Mouse (Mus musculus) kidney, embryonic 16.5 days (tissue): ENCODE measurements around the gene Mettl15. TPM values are rescaled to one million over a fixed set of nuclear protein-coding genes. Genes with fewer than 3 reads are reported as not detected.
"Not testable (repeated sequence)": the region's sequence is repeated elsewhere in the genome, so short reads cannot be mapped to it uniquely, and the experiment has no call there.

Experiments used
- ATAC-seq: fragments of 200-750 bp; cut with Nextera tagmentation; 2 replicates; pipeline ENCODE4 v1.8.0; 2017; ENCODE audit warnings: moderate TSS enrichment; ENCODE audit not compliant: low FRiP score, low TSS enrichment
- H3K27ac ChIP-seq: fragments of 300-500 bp; sonication (generic); 2 replicates; pipeline ENCODE4 v1.5.1; 2014; ENCODE audit warnings: low read length
- H3K27me3 ChIP-seq: fragments of 300-500 bp; sonication (generic); 2 replicates; pipeline ENCODE4 v1.6.1; 2014; ENCODE audit warnings: low read length, control low read depth, mixed read lengths; ENCODE audit not compliant: insufficient read depth
- H3K36me3 ChIP-seq: fragments of 300-500 bp; sonication (generic); 2 replicates; pipeline ENCODE4 v1.6.1; 2014; ENCODE audit warnings: low read length, control low read depth, mixed read lengths; ENCODE audit not compliant: insufficient read depth
- H3K4me1 ChIP-seq: fragments of 300-500 bp; sonication (generic); 2 replicates; pipeline ENCODE4 v1.6.1; 2014; ENCODE audit warnings: low read length, control low read depth, mixed read lengths; ENCODE audit not compliant: insufficient read depth
- H3K4me2 ChIP-seq: fragments of 300-500 bp; sonication (generic); replicated peaks from 2 replicates; pipeline ENCODE4 v1.6.1; 2014; ENCODE audit warnings: low read depth, low read length
- H3K4me3 ChIP-seq: fragments of 300-500 bp; sonication (generic); 2 replicates; pipeline ENCODE4 v1.5.1; 2014; ENCODE audit warnings: mild to moderate bottlenecking, low read length
- H3K9ac ChIP-seq: fragments of 300-500 bp; sonication (generic); replicated peaks from 2 replicates; pipeline ENCODE4 v1.6.1; 2014; ENCODE audit warnings: low read length
- H3K9me3 ChIP-seq: fragments of 300-500 bp; sonication (generic); 2 replicates; pipeline ENCODE4 v1.6.1; 2016; ENCODE audit warnings: low read length, control low read depth
- WGBS: fragments of 180-500 bp; shearing (Covaris S2); extraction: QIAGEN DNeasy Blood & Tissue Kit; methylation state at CpG from one replicate; pipeline ENCODE4 v1.1.7; 2014; 5-methylcytosine and 5-hydroxymethylcytosine counted together
- polyA plus RNA-seq: library from polyadenylated mRNA; unstranded; fragments of >200 nt; fragmentation: Nextera tagmentation; extraction: Ambion mirVana; gene quantifications from 2 replicates; pipeline ENCODE4 v1.2.1, GENCODE M21; 2015

The Mettl15 gene
- polyA plus RNA-seq, 1 experiment from 2014 or later, result 12.2 TPM

DNA sequence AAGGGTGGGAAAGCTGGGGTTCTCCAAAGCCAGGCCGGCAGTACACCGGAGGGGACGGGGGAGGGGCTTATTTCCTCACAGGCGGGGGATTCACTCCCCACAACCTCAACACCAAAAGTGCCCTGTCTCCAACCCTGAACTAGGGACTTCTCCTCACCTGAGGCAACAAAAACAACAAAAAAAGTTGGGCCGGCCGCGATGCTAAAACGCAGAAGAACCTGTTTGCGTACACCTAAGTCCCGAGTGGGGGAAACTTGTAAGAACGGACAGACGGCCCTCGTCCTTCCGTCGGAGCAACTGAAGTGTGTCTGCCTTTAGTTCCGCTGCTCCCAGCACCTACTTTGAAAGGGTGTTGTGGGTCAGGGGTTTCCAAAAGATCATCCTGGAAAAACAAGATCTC is 2.5 kb downstream of the Mettl15 start:
- no peaks in the 10 kb centered on the region for H3K27me3 ChIP-seq
- H3K36me3 ChIP-seq, result no peaks in the 10 kb centered on the region
- no peaks in the 10 kb centered on the region for H3K9me3 ChIP-seq
- WGBS, result 1% methylated on average over 16 of the region's 16 CpGs
- peak overlapping the region; percentile 41; the same call in 1 of the 2 replicates for H3K27ac ChIP-seq
- 0 out of 2 replicates have a peak, but pooled peaks have one; percentile 16 for ATAC-seq
- H3K9ac ChIP-seq, result peak overlapping the region; percentile 78
- H3K4me3 ChIP-seq, result peak overlapping the region; percentile 67
- peaks cover 9% of the 10 kb centered on the region for H3K4me1 ChIP-seq
- peak overlapping the region; percentile 68 for H3K4me2 ChIP-seq

DNA sequence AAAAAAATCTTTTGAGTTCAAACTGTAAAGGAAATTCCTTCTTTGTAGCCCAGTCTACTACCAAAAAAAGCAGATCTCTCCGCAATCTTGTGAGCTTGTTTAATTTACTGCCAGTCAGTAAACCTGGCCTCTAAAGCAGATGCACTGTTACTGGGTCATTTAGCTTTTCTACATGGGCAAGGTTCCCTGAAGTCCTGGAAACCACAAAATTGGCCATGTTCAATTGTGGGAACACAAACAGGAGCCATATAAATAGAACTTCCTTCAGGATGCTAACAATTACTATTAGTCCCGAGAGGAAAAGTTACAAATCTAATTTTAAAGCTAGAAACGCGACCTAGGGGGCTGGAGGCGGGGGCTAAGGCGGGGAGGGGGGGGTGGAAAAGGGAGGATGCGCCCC is 3.0 kb downstream of the Mettl15 start:
- WGBS, result 3% methylated on average over 7 of the region's 7 CpGs

DNA sequence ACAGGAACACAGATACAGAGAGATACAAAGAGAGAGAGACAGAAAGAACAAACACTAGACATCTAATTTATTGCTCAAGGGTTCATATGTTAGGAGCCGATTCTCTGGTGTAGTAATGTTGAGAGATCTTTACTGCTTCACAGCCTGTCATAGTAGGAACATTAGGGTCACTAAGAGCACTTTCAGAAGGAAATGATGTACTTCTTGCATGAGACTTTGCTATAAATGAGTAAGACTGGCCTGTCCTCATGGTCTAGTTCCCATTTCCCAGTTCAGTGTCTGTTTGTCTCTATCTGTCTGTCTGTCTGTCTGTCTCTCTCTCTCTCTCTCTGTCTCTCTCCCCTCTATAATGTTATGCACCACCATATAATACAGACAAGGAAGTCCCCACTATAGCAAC is 7.5 kb downstream of the Mettl15 start:
- Histone ChIP-seq H3K4me1 (peaks cover 2% of the 10 kb centered on the region; the same call in 1 of the 2 replicates), H3K27ac (no peak overlapping the region), H3K9me3 (no peaks in the 10 kb centered on the region), H3K4me2 (no peak overlapping the region), H3K4me3 (no peak overlapping the region), H3K36me3 (no peaks in the 10 kb centered on the region), H3K9ac (no peak overlapping the region), H3K27me3 (no peaks in the 10 kb centered on the region)
- no peak for ATAC-seq
- 56% methylated on average over 1 of the region's 1 CpGs for WGBS

More for the DNA sequence above, 3.0 kb downstream of the Mettl15 start:
- Histone ChIP-seq H3K4me2 (peak overlapping the region; percentile 68), H3K27ac (peak overlapping the region; percentile 41; the same call in 1 of the 2 replicates), H3K36me3 (no peaks in the 10 kb centered on the region), H3K4me3 (peak overlapping the region; percentile 67), H3K27me3 (no peaks in the 10 kb centered on the region), H3K9me3 (no peaks in the 10 kb centered on the region), H3K4me1 (peaks cover 9% of the 10 kb centered on the region), H3K9ac (peak overlapping the region; percentile 78)
- ATAC-seq, result no peak

DNA sequence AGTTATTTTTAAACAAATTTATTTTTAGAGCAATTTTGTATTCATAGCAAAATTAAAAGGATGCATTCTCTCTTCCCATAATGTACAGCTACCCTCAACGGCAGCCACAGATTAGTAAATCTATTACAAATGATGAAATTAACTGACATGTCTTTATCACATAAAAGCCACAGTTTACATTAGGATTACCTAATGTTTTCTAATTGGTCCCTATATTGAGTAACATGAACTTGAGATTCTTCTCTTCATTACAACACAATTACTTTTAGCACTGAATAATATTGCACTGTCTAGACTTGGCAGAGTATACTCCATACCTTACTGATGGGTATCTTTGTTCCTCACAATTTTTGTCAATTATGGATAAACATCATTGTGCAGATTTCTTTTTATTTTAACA is 17.8 kb downstream of the Mettl15 start:
- Histone ChIP-seq H3K27me3 (no peaks in the 10 kb centered on the region), H3K4me1 (no peaks in the 10 kb centered on the region), H3K4me3 (no peak overlapping the region), H3K9ac (no peak overlapping the region), H3K27ac (no peak overlapping the region), H3K4me2 (no peak overlapping the region), H3K36me3 (no peaks in the 10 kb centered on the region), H3K9me3 (no peaks in the 10 kb centered on the region)
- no peak for ATAC-seq
- WGBS, result 91% methylated on average over 1 of the region's 1 CpGs

DNA sequence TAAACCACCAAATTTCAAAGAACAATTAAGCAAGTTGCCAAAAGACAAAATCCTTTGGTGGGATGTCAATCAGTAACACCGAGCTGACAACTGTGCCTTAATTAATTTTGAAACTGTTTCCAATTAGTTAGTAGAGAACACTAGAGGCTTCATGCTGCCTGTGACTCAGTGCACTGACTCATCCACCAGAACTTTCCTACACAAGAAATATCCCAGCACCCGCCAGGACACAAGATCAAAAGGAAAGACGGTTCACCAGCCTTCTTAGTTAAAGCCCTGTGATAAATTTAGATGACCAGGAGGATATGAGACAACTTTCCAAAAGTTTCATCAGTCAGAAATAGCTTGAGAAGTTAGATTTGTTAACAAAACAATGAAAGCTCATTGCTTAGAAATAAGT is 38.6 kb downstream of the Mettl15 start:
- no peaks in the 10 kb centered on the region for H3K4me1 ChIP-seq
- H3K27ac ChIP-seq, result no peak overlapping the region
- H3K9ac ChIP-seq, result no peak overlapping the region
- H3K9me3 ChIP-seq, result no peaks in the 10 kb centered on the region
- H3K4me2 ChIP-seq, result no peak overlapping the region
- H3K36me3 ChIP-seq, result no peaks in the 10 kb centered on the region
- no peak for ATAC-seq
- no peaks in the 10 kb centered on the region for H3K27me3 ChIP-seq
- 73% methylated on average over 3 of the region's 3 CpGs for WGBS
- no peak overlapping the region for H3K4me3 ChIP-seq

DNA sequence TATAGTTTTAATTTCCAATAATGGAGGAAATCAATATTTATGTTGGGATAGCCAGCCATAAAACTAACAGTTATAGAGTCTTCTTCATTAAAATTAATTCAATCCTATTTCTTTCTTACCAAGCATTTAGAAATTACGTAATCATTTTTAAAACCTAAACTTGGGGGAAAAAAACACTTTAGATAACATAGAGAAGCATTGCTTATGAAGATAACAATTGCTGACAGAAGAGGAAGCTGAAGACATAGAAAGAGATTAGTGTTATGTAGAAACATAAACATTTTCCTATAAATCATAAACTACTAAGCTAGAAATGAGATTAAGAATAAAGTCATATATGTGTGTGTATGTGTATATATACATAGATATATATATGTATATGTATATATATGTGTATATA is 44.8 kb downstream of the Mettl15 start:
- H3K27ac ChIP-seq, result no peak overlapping the region
- no peaks in the 10 kb centered on the region for H3K36me3 ChIP-seq
- H3K4me2 ChIP-seq, result no peak overlapping the region
- H3K9ac ChIP-seq, result no peak overlapping the region
- ATAC-seq, result no peak
- no peaks in the 10 kb centered on the region for H3K4me1 ChIP-seq
- no peaks in the 10 kb centered on the region for H3K9me3 ChIP-seq
- H3K27me3 ChIP-seq, result no peaks in the 10 kb centered on the region
- 94% methylated on average over 1 of the region's 1 CpGs for WGBS
- no peak overlapping the region for H3K4me3 ChIP-seq

DNA sequence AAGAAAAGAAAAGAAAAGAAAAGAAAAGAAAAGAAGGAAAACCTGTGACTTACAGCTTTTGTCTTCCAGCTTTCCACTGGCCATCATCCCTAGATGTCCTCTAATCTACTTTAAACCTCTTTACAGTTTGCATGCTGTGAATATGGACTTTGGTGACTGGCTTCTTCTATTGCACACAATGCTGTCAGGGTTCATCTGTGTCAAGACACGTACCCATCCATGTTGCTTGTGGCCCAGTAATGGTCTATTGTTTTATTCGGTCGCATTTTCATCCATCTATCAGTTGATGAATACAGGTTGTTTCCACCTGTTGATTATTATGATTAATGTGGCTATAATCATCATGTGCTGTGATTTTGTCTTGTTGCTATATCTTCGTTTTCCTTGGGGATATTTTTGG is 46.7 kb downstream of the Mettl15 start:
- Histone ChIP-seq H3K9ac (no peak overlapping the region), H3K4me1 (no peaks in the 10 kb centered on the region), H3K27me3 (no peaks in the 10 kb centered on the region), H3K27ac (no peak overlapping the region), H3K4me3 (no peak overlapping the region), H3K9me3 (no peaks in the 10 kb centered on the region), H3K4me2 (no peak overlapping the region), H3K36me3 (no peaks in the 10 kb centered on the region)
- no peak for ATAC-seq
- WGBS, result 87% methylated on average over 4 of the region's 4 CpGs

DNA sequence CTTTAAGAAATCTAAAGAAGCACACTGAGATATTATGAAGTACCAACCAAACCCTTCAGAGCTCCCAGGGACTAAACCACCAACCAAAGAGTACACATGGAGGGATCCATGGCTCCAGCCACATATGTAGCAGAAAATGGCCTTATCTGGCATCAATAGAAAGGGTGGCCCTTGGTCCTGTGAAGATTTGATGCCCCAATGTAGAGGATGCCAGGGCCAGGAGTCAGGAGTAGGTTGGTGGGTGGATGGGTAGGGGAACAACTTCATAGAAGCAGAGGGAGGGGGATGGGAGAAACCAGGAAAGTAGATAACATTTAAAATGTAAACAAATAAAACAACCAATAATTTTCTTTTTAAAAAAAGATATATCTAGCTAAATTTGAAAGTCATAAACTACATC is 50.1 kb downstream of the Mettl15 start:
- Histone ChIP-seq H3K27ac (no peak overlapping the region), H3K9ac (no peak overlapping the region), H3K36me3 (no peaks in the 10 kb centered on the region), H3K27me3 (no peaks in the 10 kb centered on the region), H3K4me2 (no peak overlapping the region), H3K4me3 (no peak overlapping the region), H3K9me3 (no peaks in the 10 kb centered on the region), H3K4me1 (no peaks in the 10 kb centered on the region)
- no peak for ATAC-seq

DNA sequence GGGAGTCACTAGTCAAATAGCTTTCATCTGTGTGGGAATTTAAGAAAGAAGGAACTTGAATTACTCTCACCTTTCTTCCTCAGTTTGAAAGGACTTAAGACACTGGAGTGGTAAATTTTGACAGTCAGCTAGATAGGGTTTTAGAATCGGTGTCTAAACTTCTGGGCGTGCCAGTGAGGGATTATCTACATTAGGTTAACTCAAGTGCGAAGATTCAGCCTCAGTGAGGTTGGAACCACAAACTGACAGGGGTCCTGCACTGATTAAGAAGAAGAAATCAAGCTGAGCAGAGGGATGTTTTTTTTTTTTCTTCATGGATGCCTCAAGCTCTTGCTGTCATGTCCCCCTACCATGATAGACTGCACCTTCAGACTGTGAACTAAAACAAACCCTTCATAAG is 53.4 kb downstream of the Mettl15 start:
- Histone ChIP-seq H3K27ac (no peak overlapping the region), H3K4me2 (no peak overlapping the region), H3K9me3 (no peaks in the 10 kb centered on the region), H3K36me3 (no peaks in the 10 kb centered on the region), H3K4me3 (no peak overlapping the region), H3K4me1 (no peaks in the 10 kb centered on the region), H3K27me3 (no peaks in the 10 kb centered on the region), H3K9ac (no peak overlapping the region)
- 79% methylated on average over 3 of the region's 3 CpGs for WGBS
- no peak for ATAC-seq

DNA sequence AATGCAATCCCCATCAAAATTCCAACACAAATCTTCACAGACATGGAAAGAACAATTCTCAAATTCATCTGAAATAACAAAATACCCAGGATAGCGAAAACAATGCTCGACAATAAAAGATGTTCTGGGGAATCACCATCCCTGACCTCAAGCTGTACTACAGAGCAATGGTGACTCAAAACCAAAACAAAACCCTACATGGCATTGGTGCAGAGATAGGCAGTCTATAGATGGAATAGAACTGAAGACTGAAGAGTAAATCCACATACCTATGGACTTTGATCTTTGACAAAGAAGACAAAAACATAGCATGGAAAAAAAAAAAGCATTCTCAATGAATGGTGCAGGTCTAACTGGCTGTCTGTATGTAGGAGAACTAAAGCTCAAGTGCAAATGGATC is 59.1 kb downstream of the Mettl15 start:
- Histone ChIP-seq H3K4me2 (no peak overlapping the region), H3K9ac (no peak overlapping the region), H3K9me3 (no peaks in the 10 kb centered on the region), H3K36me3 (no peaks in the 10 kb centered on the region), H3K4me3 (no peak overlapping the region), H3K4me1 (no peaks in the 10 kb centered on the region), H3K27ac (no peak overlapping the region), H3K27me3 (no peaks in the 10 kb centered on the region)
- no peak for ATAC-seq
- WGBS, result 83% methylated on average over 2 of the region's 2 CpGs

DNA sequence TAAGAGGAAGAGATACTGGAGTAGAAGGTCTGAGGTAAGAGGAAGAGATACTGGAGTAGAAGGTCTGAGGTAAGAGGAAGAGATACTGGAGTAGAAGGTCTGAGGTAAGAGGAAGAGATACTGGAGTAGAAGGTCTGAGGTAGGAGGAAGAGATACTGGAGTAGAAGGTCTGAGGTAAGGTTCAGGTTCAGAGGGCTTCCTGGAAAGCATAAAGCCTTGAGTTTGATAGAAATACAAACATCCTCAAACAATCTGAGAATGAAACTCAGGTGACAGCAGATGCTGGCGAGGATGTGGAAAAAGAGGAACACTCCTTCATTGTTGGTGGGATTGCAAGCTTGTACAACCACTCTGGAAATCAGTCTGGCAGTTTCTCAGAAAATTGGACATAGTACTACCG is 63.9 kb downstream of the Mettl15 start:
- not testable (repeated sequence) for H3K27ac ChIP-seq, ATAC-seq, H3K4me2 ChIP-seq, H3K9me3 ChIP-seq, H3K4me1 ChIP-seq, H3K36me3 ChIP-seq, H3K4me3 ChIP-seq, H3K9ac ChIP-seq, H3K27me3 ChIP-seq
- WGBS, result 93% methylated on average over 1 of the region's 2 CpGs
